Mouse (Mus musculus): ENCODE results near the gene Dusp7. TPM values are rescaled to one million over a fixed set of nuclear protein-coding genes. Genes with fewer than 3 reads are reported as not detected.

Gene Dusp7
- total RNA-seq, 2 experiments from 2014 or later: 13.8 to 31.7 TPM

- DNase-seq: peak; percentile 76
Measured at GRCm38 (mm10) chr9:106386181-106386864, 17.9 kb downstream of the Dusp7 start.

- no peak for DNase-seq
Measured at GRCm38 (mm10) chr9:106392828-106393527, 24.5 kb downstream of the Dusp7 start.

- no peak for DNase-seq
Measured at GRCm38 (mm10) chr9:106393548-106393947, 25.1 kb downstream of the Dusp7 start.

GRCm38 (mm10) chr9:106394649-106395602 lies 26.5 kb downstream of the Dusp7 start:
- no peak for DNase-seq

GRCm38 (mm10) chr9:106397733-106398132 lies 29.3 kb downstream of the Dusp7 start:
- DNase-seq: no peak

- no peak for DNase-seq
Measured at GRCm38 (mm10) chr9:106398667-106399311, 30.4 kb downstream of the Dusp7 start.

GRCm38 (mm10) chr9:106399808-106400207 lies 31.4 kb downstream of the Dusp7 start:
- no peak for DNase-seq

GRCm38 (mm10) chr9:106402149-106402548 lies 33.7 kb downstream of the Dusp7 start:
- DNase-seq: no peak

- no peak for DNase-seq
Measured at GRCm38 (mm10) chr9:106402607-106403375, 34.4 kb downstream of the Dusp7 start.

- DNase-seq: peak; percentile 88
Measured at GRCm38 (mm10) chr9:106405275-106405674, 36.8 kb downstream of the Dusp7 start.

GRCm38 (mm10) chr9:106406443-106407078 lies 38.1 kb downstream of the Dusp7 start:
- DNase-seq: peak; percentile 86

- DNase-seq: no peak
Measured at GRCm38 (mm10) chr9:106409096-106409495, 40.7 kb downstream of the Dusp7 start.

- no peak for DNase-seq
Measured at GRCm38 (mm10) chr9:106410086-106410650, 41.7 kb downstream of the Dusp7 start.

- peak; percentile 57 for DNase-seq
Measured at GRCm38 (mm10) chr9:106411091-106411594, 42.7 kb downstream of the Dusp7 start.

- no peak for DNase-seq
Measured at GRCm38 (mm10) chr9:106411729-106412128, 43.3 kb downstream of the Dusp7 start.

- DNase-seq: no peak
Measured at GRCm38 (mm10) chr9:106412210-106412609, 43.8 kb downstream of the Dusp7 start.

GRCm38 (mm10) chr9:106413606-106414005 lies 45.2 kb downstream of the Dusp7 start:
- peak; percentile 85 for DNase-seq

GRCm38 (mm10) chr9:106416826-106417225 lies 48.4 kb downstream of the Dusp7 start:
- no peak for DNase-seq

- DNase-seq: peak; percentile 71
Measured at GRCm38 (mm10) chr9:106417841-106418625, 49.6 kb downstream of the Dusp7 start.

Data from gastrocnemius, postnatal 25 days (tissue).